Mouse (Mus musculus): ENCODE results near the gene Rpl11. TPM values are rescaled to one million over a fixed set of nuclear protein-coding genes. Genes with fewer than 3 reads are reported as not detected.
A peak's percentile ranks its signal among the peaks of the same experiment; 100 is the strongest.
"Not testable (repeated sequence)": the region's sequence is repeated elsewhere in the genome, so short reads cannot be mapped to it uniquely, and the experiment has no call there.

Rpl11 gene
- total RNA-seq (2021): 100 to 1,000 TPM; 560 to 640 TPM
- long read RNA-seq, experiment 1, transcript Rpl11-201 (6 exons, 833 nt): major isoform, 57 of 61 reads
- long read RNA-seq, experiment 1, partial matches to known transcripts: 2 of 61 reads
- long read RNA-seq, experiment 1, other reads (novel, unspliced or antisense): 1 of 61 reads
- long read RNA-seq, experiment 2, transcript Rpl11-202 (5 exons, 807 nt): minor isoform, 10 of 378 reads
- long read RNA-seq, experiment 2, transcript Rpl11-201 (6 exons, 833 nt): major isoform, 341 of 378 reads
- long read RNA-seq, experiment 2, transcript Rpl11-204 (2 exons, 317 nt): minor isoform, 17 of 378 reads
- long read RNA-seq, experiment 2, partial matches to known transcripts: 0 of 378 reads
- long read RNA-seq, experiment 2, other reads (novel, unspliced or antisense): 10 of 378 reads

DNA sequence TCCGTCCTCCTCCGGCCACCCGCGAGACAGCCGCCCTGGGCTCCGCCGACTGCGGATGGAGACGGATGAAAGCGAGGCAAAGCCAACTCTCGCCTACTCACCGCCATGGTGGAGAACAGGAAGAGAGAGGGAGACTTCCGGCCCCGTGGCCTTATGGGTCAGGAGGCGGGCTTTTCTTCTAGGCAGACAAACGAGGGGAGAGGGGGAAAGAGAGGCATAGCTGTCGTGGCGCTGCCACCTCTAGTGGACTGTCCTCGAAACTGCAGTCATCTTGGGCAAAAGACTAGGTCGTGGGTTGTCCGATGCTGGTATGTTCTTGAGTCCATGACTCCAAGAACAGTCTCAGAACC lies at the start of gene Rpl11:
Gene Rpl11, minus strand, starts transcription at position 182 of the 350 bp plus-strand sequence.
- peak; percentile 82 to 86 for DNase-seq (ENCODE audit: low spot score in 2 of 2)

DNA sequence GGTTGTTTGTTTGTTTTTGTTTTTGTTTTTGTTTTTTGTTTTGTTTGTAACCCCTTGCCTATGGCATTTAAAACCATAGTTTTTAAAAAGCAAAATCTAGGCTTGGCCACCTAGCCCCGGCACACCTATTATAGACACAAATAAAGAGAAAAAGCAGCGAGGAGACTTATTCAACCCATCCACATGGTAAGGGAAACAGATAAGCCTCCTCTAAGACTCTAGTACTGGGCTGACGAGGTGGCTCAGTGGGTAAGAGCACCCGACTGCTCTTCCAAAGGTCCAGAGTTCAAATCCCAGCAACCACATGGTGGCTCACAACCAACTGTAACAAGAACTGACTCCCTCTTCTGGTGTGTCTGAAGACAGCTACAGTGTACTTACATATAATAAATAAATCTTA lies 48.5 kb upstream of the Rpl11 start:
- DNase-seq (ENCODE audit: low spot score in 2 of 2): not testable (repeated sequence)

DNA sequence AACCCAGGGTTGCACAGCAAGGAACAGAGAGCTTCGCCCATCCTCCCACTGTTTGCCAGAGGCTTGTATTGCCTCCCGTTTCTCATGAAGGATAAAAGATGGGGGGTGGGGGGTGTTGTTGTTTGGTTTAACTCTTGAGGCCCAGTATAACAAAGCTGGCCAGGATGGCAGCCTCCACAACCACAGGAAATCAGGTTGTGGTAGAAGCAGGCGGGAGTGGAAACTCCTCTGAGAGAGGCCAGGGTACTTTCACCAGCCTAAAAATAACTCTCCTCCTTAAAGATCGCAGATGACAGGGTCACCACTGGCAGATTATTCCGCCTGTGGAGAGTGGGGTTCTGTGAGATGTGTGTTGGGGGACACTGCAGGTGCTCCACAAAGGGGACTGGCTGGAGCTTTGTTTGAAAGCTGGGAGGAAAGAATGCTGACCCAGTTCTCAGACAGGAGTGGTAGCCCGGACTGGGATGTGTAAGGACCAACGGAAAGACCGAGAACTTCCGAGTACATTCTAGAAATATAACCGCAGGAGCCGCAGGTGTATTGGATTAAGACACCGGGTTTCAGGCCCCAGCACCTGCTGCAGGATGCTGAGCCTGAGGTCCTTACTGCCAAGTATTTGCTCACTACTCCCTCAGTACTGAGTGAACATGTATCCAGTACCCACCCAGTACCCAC lies 47.3 kb upstream of the Rpl11 start:
- no peak for DNase-seq (ENCODE audit: low spot score in 2 of 2)

DNA sequence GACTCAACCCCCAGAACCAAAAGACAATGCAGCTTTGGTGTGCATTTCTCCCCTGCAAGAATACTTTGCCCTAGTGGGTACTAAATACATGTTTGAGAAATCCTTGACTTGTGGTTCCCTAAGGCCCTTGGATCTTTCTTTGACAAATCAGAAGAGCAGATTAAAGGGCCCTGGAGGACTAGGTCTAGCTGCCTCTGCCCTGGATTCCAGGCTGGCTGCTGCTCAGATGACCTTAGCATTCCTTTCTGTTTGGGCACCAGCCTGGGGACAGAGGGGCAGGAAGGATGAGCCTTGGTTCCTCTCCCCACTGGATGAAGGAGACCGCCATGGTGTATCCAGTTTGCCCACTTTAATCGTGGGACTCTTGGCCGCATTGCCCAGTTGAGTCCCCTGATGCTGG lies 45.2 kb upstream of the Rpl11 start:
- no peak for DNase-seq (ENCODE audit: low spot score in 2 of 2)

DNA sequence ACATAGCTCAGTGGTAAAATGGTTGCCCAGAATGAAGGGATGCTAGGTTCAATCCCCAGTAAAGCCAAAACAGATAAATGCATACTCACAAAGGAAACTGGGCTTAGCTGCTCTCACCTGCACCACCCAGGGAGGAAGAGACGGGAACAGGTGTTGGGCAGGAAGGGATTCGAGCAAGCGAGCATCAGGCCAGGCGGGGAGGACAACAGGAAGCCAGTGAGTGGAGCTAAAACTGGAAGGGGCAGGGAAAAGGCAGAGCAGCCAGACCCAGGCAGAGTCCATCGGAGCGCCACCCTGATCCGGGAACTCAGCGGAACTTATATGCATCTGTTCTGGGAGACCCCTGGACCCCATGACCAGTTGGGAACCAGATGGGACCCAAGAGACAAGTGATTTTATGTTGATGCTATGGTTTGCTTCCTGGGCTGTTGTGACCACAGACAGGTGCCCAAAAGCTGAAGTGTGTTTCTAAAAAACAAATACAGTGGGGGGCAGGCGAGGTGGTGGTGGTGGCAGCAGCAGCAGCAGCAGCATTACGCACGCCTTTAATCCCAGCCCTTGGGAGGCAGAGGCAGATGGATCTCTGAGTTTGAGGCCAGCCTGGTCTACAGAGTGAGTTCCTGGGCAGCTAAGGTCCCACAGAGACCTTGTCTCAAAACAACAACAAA lies 43.4 kb upstream of the Rpl11 start:
- DNase-seq (ENCODE audit: low spot score in 2 of 2): no peak

DNA sequence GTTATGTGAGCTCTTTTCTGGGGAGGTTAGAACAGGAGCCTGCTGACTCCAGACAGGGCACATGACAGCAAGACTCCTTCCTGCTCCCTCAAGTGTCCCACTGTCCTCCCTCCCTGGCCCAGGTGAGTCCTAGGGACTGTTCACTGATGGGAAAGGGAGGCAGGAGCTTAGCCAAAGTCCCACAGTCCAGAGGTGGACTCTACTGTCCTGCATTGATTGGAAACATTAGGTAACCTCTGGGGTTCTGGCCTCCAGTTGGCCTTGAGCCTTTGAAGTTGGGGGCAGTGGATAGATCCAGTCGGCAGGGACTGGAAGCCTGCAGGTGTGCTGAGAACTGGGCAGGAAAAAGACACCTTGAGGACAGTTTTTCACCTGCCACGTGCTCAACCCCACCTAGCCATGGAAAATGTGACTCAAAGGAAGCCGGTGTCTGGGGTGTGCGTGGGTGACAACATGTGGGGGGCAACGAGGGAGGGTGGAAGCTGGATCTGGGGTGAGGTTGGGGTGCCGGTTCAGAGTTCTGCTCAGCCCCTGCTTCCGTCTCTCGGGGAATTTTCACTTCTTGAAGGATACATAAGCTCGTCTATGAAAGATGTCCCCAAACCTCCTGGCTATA lies 42.4 kb upstream of the Rpl11 start:
- no peak for DNase-seq (ENCODE audit: low spot score in 2 of 2)

DNA sequence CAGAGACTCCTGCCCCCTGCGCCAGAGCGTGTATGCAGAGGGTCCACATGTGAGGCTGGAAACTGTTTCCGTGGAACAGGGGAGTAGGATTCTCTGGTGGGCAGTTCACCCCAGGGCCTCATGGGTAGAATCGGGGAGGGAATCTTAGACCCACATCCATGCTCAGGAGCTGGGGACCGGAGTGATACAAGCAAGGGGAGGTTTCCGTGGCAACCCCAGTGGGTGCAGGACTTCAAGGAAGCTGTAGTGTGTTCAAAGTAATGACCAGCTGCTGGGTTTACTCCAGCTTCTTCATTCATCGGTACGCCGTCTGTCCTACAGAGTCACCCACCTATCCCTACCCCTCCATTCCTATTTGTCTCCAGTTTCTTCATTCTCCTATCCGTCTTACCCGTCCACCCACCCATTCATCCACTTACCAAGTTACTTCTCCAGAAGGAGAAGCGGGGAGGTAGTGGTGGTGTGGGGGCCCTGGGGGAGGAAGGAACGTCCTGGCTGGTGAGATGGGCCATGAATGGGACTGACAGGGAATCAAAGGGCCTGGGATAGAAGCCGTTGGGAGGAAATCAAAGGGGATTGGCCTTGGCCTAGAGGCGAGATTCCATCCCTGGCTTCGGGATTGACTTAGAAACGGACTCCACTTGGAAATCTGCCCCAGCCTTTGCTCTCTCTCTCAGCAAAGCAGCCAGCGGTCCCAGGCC lies 41.4 kb upstream of the Rpl11 start:
- no peak for DNase-seq (ENCODE audit: low spot score in 2 of 2)

DNA sequence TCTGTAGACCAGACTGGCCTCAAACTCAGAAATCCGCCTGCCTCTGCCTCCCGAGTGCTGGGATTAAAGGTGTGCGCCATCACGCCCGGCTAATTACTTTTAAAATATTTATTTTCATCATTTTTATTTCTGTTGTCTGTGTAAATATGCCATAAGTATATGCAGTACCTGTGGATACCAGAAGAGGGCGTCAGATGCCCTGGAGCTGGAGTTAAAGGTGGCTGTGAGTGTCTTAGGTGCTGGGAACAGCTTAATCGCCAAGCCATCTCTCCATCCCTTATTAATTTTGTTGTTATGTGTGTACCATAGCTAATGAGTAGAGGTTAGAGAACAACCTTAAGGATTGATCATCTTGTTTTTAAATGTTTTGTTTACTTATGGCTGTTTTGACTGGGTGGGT lies 39.3 kb upstream of the Rpl11 start:
- DNase-seq (ENCODE audit: low spot score in 2 of 2): no peak

DNA sequence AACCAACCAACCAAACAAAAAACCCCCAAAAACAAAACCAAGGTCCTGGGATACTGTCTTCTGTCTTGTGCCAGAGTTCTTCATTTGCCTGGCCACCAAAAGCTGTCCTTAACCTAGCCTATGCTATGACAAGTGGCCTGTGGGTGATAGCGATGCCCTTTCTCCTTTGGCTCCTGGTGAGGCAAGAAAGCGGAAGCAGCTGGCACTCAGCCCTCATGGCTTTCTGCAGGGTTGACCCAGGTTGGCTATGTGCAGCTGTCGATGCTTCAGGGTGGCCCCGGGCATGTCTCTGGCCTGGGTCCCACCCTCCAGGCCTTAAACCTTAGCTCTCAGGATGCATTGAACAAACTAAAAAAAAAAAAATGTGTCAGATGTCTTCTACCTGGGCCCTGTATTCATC lies 38.1 kb upstream of the Rpl11 start:
- DNase-seq (ENCODE audit: low spot score in 2 of 2): no peak

DNA sequence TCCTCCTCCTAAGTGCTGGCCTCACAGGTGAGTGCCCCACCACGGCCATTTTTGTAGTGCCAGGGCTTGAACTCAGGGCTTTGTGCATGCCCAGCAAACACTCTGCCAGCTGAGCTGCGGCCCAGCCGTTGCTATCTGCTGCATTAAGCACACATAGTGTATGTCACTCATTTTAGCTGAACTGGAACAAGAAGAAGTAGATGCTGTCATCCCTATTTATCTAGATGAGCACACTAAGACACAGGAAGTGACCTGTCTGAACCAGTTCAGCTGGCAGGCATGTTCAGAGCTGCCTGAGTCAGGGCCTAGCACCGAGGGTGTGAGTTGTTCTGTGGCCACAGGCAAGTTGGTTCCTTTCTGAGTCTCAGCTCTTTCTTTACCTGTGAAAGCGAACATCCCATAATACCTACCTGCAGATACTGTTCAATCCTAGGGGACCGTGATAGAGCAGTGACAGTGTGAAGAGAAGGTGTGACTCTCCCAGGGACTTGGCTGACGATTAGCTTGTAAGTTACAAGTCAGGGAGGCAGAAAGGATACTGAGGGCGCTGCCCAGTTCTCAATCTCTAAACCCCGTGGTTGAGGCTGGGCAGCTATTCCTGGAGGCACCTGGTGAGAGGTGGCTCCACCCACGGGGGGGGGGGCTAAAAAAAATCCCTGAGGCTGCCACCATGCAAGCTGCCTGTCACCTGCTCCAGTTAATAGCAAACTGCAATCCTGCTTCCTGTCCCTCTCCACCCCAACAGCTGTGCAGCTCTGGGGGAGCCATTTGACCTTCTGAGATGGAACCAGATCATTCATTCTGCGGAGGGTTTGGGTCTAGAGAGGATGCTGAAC lies 36.7 kb upstream of the Rpl11 start:
- no peak for DNase-seq (ENCODE audit: low spot score in 2 of 2)

DNA sequence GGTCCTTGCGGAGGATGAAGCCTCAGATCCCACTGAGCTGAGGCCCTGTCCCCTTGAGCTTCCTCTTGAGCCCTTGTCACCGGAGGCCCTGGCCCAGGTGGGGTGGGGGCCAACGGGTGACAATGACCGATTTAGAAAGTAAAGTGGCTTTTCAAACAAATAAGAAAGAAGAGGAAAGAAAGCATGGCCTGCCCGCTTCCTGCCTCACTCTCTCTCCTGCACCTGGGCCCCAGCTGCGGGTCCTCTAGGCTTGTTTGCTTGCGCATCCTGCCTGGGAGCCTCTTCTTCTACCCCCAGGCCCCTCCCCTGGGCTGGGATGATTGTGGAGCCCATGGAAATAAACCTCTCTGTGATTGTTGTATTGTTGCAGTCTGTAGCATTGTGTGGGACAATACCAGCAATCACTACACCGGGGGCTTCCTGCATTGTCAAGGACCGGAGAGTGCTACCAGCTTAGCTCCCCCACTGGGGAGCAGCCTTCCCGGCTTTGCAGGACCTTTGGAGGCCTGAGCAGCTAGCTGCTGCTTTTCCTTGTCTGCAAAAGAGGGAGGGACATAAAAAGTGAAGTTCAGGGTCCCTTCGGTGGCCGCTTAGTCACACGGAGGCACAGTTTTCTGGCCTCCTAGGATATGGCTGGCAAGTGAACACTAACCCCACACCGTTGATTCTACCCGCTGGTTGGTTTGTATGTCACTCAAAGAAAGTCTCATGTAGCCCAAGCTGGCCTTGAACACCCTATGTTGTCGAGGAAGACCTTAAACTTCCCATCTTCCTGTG lies 35.9 kb upstream of the Rpl11 start:
- no peak for DNase-seq (ENCODE audit: low spot score in 2 of 2)

DNA sequence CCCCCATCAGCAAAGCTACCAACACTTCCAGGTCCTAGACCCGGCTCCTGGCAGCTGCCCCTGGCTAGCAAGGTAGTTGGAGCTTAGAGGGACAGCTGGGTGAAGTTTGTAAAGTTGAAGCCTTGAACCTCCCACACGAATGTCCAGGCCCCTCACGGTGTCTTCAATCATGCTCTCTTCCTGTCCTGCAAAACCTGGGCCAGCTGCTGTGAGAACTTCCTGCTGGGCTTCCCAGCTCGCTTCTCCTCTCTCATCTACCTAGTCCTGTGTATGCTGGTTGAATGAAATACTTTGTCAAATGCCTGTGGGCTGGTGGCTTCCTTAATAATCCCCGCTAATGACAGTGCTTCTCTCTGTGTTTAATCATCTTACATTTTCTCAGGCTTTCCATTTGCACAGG lies 35.1 kb upstream of the Rpl11 start:
- DNase-seq (ENCODE audit: low spot score in 2 of 2): no peak

DNA sequence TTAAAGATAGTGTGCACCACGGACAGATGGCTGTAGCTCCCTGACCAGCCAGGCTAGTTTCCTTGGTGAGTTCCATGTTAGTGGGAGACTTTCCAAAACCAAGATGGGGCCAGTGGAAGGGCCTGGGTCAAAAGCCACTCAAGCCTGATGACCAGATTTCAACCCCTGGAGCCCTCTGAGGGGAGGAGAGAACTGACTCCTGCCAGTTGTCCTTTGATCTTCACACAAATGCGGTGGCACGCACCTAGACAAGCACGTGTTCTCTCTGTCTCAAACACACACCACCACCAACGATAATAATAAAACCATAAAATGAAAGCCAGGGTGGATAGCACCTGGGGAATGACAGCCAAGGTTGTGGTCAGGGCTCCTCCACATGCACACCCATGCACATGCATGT lies 34.0 kb upstream of the Rpl11 start:
- no peak for DNase-seq (ENCODE audit: low spot score in 2 of 2)

DNA sequence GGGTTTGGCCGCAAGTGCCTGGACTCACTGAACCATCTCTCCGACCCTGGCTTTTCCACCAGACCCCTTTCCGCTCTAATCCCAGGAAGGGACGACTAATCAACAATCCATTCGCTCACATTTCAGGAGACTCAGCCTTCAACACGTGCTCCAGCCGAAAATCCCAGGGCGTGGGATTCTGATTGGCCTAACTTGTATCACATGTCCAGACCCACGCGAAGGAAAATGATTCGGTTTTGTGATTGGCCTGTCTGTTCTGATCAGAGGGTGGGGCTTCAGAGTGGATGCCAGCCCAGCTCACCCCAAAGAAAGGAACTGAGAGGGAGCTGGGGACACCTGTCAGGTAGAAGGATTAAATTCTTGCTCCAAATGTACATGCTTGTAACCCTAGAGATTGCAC lies 31.6 kb upstream of the Rpl11 start:
- DNase-seq (ENCODE audit: low spot score in 2 of 2): no peak

DNA sequence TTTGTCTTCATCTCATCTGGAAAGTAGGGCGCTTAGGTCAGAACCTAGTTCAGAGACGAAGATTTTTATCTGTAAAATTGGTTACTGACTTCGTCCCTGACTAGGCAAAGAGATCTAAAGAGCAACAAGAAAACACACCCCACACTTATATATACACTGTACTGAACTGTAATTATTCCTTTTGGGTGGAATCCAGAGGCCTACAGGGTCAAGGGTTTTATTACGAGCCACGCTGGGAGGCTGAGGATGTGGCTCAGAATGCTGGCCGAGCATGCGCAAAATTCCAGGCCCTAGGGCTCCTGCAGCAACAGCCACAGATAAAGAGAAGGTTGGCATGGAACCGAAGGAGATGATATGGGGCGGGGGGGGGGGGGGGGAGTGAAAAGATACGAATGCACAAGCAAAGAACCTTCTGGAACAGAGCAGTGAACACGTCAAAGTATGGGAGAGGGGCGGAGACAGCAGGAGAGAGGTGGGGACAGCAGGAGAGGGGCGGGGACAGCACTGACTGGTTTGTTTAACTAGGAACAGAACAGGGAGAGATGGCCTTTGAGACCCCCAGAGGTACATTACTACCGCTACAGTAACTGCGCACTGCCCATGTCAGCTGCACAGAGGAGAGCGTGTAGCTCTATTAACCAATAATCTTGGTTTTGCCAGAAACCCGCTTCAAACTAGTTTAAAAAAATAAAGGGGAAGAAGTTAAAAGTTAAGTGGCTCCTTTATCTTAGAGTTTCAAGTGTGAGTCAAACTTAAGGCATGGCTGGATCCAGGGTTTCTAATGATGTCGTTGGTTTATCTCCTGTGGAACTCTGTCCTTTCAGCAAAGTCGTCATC lies 30.3 kb upstream of the Rpl11 start:
- DNase-seq (ENCODE audit: low spot score in 2 of 2): no peak

DNA sequence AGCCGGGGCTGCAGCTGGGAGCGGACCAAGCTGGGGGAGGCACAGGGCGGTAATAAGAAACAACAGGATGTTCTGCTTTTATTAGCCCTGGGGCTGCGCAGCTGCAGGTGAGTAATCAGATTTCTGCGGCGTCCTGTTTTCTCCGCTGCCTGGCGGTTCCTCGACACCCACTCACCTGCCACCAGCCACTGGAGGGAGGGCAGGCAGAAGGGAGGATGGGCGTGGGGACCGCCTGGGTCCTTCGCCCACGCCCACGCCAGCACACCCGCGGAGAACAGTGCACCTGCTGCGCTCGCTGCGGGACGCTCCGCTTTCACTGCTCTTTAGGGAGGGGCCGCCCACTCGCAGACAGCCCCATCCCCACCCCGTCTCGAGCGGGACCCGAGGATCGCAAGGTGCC lies 28.5 kb upstream of the Rpl11 start:
- DNase-seq (ENCODE audit: low spot score in 2 of 2): no peak

DNA sequence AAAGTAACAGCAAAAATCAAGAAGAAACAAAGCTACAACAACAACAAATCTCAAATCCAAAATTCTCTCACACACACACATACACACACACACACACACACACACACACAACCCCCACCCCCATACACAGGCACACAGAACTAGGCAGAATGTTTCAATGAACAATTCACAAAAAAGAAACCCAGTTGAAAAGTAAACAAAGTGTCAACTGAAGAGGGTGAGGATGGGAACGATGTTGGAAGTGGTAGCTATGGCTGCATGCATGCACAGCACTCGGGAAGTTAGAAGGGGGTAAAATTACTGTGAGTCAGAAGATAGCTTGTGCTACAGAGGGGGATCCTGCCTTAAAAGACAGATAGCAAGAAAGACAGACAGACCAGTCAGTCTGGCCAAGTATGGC lies 25.4 kb upstream of the Rpl11 start:
- no peak for DNase-seq (ENCODE audit: low spot score in 2 of 2)

DNA sequence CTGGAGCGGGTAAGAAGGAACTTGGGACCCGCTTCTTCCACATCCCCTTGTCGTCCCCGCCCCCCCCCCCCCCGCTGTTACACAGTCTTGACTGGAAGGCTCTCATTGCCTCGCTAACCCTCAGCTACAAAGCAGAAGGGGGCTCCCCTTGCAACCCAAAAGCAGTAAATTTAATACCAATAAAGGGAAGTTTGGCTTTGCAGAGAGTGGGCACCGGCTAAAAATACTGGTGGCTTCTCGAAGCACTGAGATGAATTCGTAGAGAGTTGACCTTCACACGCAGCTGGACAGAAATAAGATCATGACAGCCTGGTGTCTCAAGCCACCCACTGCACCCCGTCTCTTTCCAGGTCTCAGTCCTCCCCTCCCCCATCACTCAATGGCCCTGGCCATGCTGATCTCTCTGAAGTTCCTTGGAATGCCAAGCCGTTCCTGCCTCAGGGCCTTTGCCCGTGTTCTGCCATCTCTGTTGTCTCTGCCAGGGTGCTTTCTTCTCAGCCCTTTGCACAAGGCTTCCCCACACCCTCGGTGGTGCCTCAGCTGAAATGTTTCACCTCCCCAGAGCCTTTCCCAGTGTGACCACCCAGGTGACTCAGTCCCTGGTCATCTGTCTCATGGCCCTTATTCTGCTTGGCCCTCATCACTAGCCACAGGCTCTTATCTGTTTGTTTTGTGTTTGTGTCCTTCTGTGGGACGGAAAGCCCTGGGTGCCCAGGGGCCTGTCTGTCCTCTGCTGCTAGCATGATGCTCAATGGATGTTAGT lies 23.7 kb upstream of the Rpl11 start:
- no peak for DNase-seq (ENCODE audit: low spot score in 2 of 2)
